Mouse (Mus musculus): ENCODE measurements at regions not wholly inside any gene's neighbourhood (a gene's known extent, or its start where the extent isn't known, plus 50 kb on each side); places are given as distances from the start of the nearest gene placed in this dataset.

DNA sequence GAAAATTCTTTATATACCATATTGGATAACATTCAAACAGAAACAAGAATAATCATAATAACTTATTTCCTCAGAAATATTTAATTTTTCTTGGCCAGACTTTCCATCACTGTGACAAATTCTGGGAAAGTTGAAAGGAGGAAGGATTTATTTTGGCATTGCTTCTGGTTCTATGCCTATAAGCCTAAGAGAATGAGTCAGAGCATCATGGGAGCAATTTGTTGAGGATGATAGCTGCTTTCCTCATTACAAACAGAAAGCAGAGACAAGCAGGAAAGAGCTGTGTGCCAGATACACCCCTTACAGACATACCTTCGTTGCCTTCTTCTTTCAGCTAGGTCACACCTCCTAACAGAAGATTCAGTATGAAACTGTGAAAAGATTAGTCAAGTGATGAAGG is 115.3 kb downstream of the Rgs21 start:
- DNase-seq (ENCODE audit: low spot score in 2 of 2): no peak

DNA sequence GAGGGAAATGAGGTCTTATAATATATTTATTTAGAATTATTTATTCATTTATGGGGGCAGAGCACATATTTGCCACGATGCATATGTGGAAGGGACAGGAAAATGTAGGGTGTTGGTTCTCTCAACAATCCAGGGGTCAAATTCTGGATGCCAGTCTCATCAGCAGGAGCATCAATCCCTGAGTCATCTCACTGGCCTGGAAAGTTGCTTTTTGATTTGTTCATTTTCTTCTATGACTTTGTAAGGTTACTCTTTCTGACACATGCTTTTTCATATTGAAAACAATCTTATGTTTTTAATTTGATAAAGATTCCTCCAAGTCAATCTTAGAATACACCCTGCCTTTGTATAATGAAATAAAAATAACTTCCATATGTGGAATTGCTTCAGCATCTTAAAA is 115.7 kb downstream of the Rgs21 start:
- no peak for DNase-seq (ENCODE audit: low spot score in 2 of 2)

DNA sequence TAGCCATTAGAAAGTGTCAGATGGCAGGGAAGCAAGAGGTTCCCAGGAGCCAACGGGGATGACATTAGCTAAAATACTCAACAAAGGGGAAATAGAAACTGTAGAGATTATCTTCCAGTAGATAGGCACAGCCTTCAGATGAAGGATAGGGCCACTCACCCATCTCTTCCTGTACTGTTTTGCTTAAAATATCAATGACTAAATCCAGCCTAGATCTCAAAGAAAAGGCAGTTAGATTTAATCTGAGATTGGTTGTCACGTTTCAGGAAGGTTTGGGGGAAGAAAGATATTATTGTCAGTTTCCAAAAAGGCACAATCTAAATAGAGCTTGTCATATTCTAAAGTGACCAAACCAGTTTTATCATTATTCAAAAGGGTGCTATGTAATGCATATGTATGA is 130.8 kb downstream of the Rgs21 start:
- no peak for DNase-seq (ENCODE audit: low spot score in 2 of 2)

DNA sequence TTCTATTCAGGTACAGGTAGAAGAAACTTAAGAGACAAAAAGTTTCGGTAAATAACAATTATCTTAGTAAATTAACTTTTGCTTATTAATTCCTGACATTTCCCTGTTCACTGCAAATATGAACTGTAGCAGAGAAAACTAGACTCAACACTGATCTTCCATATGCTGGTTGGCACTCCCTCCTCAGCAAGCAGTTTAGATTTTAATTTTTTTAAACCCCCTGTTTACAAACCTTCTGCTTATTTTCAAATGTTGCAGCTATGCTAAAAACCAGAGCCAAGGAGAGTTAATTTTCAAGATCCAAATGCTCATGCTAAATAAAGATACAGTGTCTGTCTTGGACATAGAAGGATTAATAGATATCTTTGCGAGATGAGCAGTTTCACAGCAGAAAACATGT is 134.7 kb downstream of the Rgs21 start:
- no peak for DNase-seq (ENCODE audit: low spot score in 2 of 2)

DNA sequence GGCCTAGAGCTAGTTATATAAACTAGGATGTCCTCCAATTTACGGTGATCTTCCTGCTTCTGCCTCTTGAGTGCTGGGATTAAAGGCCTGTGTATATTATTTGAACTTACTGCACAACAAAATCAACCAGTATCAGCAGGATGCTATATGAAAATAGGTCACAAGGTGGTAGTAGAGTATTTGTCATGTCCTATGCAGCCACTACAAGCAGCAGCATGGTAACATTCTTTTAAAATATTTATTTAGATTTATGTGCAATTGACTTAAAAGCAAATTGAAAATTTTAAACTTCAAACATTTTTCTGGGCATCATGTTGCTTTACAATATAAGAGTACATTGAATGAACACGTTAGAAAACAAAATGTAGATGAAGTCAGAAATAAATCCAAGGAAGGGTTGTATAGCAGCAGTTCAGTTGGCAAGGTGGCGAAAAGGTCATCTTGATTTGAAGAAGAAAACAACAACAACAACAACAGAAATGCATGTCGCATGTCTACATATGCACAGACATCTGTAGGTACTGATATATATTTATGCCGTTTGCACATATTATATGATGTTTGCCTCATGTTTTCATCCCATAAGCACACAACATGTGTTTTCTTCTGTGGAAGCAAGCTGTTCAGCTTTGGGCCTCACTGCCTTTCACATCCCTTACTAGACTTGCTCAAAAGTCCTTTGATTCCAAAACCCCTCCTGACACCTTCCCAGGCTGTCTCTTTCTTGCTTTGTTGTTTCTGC is 135.8 kb downstream of the Rgs21 start:
- DNase-seq (ENCODE audit: low spot score in 2 of 2): no peak

DNA sequence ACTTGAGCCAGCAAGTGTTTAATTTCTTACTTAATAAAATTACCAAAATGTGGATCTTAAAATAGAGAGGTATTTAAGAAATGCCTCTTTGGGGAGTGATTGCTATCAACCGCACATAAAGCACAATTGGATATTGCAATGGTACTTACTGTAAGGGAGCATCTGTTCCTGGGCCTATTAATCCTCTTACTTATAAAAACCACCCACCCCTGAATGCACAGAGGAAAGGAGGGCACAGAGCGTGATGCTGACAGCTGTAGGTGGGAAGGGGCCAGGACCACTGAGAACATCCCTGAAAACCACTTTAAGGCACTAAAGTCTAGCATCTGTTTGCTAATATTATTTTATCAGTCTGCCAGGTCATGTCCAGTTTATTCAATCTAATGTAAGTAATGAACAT is 146.1 kb downstream of the Rgs21 start:
- DNase-seq (ENCODE audit: low spot score in 2 of 2): no peak

DNA sequence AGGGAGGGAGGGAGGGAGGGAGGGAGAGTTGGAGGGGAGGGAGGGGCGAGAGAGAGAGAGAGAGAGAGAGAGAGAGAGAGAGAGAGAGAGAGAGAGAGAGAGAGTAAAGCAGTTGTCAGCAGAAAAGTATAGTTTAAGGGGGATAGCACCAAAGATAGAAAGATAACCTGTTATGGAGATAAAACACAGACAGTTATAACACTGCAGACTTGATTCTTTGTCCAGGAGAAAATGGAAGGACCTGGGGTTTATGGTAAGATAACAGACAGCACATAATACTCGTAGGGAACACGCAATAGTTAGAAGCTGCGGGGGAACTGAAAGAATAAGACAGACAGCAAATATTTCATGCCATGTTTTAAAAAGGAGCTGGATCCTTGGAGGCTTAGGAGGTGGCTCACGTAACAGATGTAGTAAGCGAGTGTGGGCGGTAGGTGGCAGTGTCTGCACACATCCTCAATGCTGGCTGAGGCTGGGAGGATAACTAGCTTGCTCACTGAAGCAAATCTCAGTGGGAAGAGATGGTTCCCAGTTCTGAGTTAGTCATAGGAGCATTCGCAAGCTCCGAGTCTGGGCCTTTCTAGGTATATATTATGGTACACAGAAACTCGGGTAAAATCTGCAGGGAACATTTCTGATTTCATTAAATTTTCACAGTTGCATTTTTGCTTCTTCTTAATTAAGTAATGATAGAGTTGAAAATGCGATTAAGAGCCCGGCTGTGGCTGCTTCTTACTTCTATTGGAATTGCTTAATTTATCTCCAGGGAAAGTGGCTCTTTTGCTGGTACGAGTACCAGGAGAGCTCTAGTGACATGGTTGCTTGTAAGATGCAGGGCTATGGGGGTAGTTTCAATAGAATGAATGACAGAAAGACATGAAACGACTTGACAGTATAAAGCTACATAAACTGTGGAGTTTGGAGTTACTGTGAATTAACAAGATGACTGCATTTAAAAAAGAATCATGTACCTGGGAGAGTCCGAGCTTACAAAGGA is 157.6 kb upstream of the Rgs1 start:
- peak; percentile 13 to 28 for DNase-seq (ENCODE audit: low spot score in 2 of 2)

DNA sequence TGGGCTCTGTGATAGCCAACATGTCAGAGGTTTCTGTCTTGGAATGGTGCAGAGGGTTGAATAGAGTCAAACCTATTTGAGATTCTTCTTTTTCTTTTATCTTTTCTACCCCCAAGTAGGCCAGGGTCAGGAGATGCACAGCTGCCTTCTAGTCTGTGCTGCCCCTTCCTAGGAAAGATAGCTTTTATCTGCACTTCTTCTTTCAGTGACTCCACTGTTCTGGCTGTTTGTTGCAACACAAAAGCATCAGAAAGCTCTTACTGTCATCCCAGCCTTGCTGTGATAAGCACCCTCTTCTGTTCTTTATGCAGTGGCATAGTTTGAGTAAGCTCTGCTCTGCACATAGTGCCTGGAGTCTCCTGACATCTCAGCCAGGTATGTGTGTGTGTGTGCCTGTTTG is 156.7 kb upstream of the Rgs1 start:
- no peak for DNase-seq (ENCODE audit: low spot score in 2 of 2)

DNA sequence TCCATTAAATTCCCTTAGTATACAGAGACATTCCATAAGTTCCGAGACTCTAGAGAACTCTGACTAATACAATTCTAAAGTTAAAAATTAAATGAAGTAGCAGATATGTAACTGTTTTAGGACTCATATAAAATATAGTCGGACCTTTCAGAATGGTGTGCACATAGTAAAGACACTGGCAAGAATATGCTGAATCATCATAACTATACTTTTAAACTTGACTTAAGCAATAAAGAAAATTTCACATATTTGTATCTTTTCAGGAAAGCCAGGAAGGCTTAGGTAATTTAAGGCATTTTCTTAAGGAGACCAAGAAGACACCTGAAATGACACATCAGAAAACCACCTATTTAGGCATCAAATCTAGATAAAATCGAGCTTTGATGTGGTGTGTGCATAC is 156.0 kb upstream of the Rgs1 start:
- DNase-seq (ENCODE audit: low spot score in 2 of 2): no peak

DNA sequence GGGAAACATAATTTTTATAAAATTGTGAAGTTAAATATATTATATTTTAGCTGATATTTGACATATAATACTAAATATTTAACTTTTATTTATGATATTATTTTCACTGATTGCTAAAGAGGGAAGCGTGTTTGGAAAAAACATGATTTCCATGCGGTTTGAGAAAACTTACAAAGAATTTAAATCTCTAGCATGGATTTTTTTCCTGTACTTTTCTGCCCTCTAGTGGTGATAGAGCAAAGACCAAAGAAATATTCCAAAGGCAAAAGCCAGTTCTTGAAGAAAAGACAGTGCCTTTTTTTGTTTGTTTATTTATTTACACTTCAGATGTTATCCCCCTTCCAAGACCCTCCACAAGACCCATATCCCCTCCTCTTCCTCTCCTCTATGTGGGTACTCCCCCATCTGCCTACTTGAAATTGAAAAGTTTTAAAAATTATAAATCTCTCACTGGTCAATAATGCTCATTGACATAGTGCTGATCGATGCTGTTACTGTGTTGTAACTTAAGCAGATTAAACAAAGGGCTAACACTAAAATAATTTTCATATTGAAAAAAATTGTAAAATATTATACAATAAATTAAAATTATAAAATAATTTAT is 131.1 kb upstream of the Rgs1 start:
- DNase-seq (ENCODE audit: low spot score in 2 of 2): no peak

DNA sequence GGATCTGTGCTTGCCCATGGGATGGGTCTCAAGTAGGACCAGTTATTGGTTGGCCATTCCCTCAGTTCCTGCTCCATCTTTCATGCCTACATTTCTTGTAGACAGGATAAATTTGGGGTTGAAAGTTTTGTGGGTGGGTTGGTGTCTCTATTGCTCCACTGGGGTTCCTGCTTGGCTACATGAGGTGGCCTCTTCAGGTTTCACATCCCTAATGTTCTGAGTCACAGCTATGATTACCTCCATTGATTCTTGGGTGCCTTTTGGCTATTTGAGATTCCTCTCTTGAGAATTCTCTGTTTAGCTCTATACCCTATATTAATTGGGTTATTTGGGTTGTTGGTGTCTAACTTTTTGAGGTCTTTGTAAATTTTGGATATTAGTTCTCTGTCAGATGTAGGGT is 125.1 kb upstream of the Rgs1 start:
- DNase-seq (ENCODE audit: low spot score in 2 of 2): no peak

DNA sequence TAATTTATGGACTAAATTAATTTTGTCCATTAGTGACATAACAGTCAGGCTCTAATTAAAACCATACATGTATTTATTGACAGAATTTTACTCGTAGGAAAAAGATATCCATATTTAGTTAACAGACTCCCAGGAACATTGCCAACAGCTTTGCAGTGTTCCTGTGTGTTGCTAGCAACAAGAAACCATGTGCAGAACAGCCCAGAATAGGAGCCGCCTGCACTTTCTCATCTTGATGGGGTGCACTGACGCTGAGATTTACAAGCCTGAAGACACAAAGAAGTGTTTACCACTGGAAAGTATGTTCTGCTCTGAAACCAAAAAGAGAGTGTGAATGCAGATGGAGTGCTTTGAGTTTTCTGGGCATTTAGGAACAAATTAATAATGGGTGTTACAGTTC is 118.5 kb upstream of the Rgs1 start:
- peak; percentile 19 to 29 for DNase-seq (ENCODE audit: low spot score in 2 of 2)

DNA sequence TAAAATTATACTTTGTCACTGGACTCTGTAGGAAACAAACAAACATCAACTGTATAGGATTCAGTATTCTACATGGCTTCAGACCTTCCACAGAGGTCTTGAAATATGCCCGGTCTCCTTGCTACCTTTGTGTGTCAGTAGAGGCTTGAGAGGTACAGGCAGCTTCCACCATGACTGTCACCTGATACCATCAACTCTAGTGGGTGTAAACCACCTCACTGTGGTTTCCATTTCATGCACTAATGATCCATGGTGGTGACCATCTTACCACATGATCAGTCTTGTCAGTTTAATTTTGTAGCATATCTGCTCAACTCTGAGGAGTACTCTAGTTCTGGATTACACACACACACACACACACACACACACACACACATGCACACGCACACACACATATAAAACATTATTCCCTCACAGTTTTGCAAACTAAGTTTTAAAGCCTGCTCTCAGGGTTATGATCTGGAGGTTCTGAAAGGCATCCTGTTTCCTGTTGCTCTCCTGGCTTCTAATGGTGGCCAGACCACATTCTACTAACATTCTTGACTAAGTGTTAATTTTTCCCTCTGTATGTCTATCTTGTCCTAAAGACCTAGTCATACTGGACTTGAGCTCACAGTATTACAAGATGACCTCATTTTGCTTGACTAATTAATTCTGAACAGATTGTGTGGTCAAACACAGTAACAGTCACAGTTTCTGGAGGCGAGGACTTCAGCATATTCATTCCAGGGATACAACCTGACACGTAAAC is 106.7 kb upstream of the Rgs1 start:
- no peak for DNase-seq (ENCODE audit: low spot score in 2 of 2)

DNA sequence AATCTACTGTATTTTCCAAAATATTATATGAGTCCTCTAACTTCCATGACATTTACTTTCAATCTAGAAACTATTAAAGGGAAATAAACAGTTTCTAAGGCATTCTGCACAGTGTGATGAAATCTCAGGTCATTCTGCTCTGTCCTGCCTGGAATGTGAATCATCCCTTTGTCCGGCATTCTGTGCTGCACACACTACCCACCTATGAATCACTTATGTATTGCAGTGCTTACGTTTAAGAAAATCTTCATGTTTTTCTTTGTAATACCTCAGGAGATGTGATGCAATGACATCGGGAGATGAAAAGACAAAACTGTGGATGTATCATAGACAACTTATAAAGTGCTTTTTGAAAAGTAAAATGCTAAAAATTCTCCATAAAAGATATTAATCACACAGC is 106.0 kb upstream of the Rgs1 start:
- no peak for DNase-seq (ENCODE audit: low spot score in 2 of 2)

DNA sequence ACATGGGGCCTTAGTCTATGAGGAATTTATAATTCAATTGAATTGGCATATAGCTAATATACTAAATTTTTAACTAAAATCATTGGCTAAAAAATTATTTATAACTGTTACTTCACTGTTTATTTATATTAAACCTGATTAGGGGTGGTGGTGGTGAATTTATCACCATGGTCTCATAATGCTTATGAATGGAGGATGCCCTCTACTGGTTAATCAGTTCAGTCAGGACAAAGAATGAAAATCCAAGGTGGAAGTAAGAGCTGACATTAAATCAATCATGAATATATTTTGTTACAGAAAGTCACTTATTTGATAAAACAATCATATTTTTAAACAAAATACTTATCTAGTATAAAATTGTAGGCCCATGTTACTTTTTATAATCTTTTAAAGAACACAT is 104.3 kb upstream of the Rgs1 start:
- DNase-seq (ENCODE audit: low spot score in 2 of 2): no peak

DNA sequence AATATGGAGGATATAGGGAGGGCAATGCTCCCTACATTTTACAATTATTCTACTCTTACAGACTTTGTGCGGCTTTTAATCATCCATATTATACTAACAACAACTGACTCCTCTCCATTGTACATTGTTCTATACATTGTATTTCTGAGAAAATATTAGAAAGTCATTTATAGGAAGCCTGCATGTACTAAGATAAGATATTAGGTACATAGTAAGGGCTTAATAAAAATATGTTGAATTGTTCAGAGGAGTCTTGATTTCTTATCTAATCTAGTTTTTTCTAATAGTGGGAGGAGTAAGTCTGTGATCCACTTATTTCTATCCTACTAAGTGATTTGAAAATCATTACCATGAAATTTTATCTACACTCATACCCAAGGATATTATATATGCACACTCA is 94.8 kb upstream of the Rgs1 start:
- no peak for DNase-seq (ENCODE audit: low spot score in 2 of 2)

DNA sequence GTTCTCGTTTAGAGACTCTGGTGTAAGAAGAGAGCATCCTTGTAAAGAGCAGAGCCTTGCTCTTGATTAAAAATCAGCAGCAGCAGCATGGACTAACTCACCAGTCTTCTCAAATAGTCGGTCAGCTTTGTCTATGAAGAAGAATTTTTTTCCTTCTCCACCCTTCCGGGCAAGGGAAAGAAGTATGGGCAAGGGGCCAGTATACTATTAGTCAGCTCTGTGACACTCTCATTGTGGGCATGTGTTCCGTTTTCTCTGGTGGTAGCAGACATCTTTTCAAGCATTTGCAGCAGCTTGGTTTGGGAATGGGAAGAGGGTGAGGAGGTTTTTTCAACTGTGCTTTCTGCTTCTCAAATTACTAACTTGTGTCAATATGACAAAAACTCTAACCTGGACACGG is 94.3 kb upstream of the Rgs1 start:
- DNase-seq (ENCODE audit: low spot score in 2 of 2): peak; percentile 3 to 18

DNA sequence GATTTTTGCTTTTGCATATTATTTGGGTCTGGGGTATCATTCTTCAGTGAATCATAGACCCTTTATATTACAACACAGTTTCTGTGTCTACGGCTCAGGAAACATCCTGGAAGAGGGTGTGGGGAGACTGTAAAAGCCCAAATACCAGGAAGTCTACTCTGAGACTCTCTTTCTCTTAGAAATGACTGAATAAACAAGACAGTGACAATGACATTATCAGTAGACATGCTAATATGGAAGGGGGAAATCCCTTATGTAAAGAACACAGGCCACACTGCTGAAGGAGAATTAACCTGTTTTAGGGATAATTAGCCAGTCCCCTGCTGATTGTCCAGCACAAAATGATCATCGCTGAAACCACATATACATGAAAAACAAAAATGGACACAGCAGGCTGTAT is 88.5 kb upstream of the Rgs1 start:
- no peak for DNase-seq (ENCODE audit: low spot score in 2 of 2)

DNA sequence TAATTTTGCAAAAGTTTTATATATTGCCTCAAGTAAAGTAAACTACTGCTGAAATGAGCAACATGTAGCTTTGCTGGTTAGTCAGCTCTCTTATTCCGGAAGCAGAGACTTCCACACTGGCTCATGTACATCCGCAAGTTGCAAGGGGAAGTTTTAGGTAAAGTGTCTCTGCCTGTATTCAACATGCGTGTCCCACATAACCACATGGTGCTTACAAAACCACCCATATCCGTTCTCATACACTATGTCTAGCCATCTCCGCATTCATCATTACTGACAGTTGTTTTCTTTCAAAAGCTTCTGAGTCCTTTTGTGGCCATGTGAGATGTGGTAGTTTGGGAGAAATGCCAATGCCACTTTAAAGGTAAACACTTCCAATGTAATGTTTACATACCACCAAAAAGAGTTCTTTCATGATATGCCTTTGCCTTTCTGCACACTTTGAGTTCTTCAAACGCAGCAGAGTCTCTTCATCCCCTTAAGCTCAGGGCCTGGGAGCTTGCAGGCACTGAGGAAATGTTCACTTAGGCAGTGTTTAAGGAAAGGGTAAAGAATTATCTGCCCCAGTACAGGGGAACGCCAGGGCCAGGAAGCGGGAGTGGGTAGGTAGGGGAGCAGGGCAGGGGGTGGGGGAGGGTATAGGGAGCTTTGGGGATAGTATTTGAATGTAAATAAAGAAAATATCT is 81.5 kb upstream of the Rgs1 start:
- DNase-seq (ENCODE audit: low spot score in 2 of 2): peak in 1 of 2 experiments; percentile 11

DNA sequence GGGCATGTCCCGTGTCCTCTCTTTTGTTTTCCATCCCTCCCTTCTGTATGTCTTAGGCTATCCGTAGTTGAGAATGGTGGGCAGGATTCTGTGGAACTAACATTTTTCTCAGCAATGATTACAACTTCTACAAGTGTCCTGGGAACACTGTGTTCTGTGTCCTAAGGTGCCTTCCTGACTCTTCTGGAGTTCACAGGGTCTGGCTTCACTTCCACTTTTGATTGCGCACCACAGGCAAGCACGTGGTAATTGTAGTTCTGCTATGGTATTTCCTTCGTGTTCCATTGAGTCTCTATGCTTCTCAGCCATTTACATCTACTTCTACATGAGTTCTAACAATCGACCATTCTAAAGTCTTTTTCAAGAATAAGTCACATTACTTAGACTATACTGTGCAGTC is 70.4 kb upstream of the Rgs1 start:
- peak; percentile 1 to 24 for DNase-seq (ENCODE audit: low spot score in 2 of 2)

DNA sequence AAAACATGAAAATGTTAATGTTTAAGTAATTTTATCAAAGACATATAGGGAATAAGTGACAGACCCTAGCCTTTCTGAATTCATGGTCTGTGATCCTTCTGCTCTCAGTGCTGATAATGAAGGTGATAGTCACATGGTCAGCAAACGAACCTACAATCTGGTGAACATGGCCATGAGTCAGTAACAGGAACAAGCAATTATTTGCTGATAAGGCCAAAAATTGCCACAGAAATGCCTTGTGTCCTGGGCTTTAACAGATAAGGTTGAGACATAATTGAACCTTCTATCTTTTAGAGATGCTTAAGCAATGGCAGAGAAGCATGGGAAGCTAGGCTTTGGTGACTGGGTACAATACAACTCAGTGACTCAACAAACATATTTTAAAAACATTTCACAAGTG is 69.2 kb upstream of the Rgs1 start:
- no peak for DNase-seq (ENCODE audit: low spot score in 2 of 2)
